Mouse (Mus musculus) brain, embryonic 14.5 days (tissue): ENCODE results near the gene Sept9. TPM values are rescaled to one million over a fixed set of nuclear protein-coding genes. Genes with fewer than 3 reads are reported as not detected.
A peak's percentile ranks its signal among the peaks of the same experiment; 100 is the strongest.

Experiments
- DNase-seq: peaks from one replicate; pipeline ENCODE4 v3.0.0-alpha.2; 2011; ENCODE audit warnings: low read depth
- CTCF ChIP-seq: fragments of 200-500 bp; IDR thresholded peaks from 2 replicates; pipeline ENCODE4 v1.5.1; 2012; ENCODE audit warnings: inconsistent platforms, mild to moderate bottlenecking, moderate library complexity, borderline replicate concordance; ENCODE audit not compliant: insufficient read depth, insufficient read length; ENCODE audit errors: extremely low read depth
- POLR2A ChIP-seq: fragments of 200-500 bp; IDR thresholded peaks from 2 replicates; pipeline ENCODE4 v1.6.1; 2012; ENCODE audit warnings: mild to moderate bottlenecking, inconsistent platforms, borderline replicate concordance; ENCODE audit not compliant: poor library complexity, insufficient read depth, insufficient read length, severe bottlenecking; ENCODE audit errors: extremely low read depth
- polyA plus RNA-seq: library from polyadenylated mRNA; depleted of rRNA; stranded (reverse); fragments of >200 nt; gene quantifications from 2 replicates; pipeline ENCODE4 v1.2.3, GENCODE M21; 2012

Sept9 gene
- polyA plus RNA-seq, 1 experiment, result 64.3 TPM

- no peak for DNase-seq
- TF ChIP-seq POLR2A, result no peak
- TF ChIP-seq CTCF, result no peak
Observed at GRCm38 (mm10) chr11:117232032-117232431, 32.6 kb downstream of the Sept9 start.

DNA sequence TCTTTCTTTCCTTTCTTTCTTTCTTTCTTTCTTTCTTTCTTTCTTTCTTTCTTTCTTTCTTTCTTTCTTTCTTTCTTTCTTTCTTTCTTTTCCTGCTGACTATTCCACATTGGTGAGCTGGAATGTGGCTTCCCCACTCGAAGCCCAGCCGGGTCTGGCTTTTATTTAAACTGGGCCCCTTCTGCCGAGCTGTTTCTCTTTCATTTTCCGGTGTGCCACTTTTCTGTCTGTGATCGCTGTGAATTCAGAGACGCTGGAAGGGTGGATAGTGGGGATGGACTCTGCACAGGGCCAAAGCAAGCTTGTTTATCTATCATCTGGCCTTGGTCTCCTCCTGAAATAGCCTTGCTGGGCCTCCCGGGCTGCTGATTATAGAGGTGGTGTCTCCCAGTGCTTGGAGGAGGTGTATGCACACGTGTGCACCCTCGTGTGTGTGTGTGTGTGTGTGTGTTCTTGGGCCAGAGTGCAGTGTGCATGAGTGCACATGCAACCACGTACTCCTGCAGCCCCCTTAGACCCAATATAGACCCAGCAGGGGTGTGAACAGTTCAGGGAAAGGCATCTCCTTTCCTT is 33.5 kb downstream of the Sept9 start:
- no peak for DNase-seq
- TF ChIP-seq POLR2A, result no peak
- no peak for TF ChIP-seq CTCF

DNA sequence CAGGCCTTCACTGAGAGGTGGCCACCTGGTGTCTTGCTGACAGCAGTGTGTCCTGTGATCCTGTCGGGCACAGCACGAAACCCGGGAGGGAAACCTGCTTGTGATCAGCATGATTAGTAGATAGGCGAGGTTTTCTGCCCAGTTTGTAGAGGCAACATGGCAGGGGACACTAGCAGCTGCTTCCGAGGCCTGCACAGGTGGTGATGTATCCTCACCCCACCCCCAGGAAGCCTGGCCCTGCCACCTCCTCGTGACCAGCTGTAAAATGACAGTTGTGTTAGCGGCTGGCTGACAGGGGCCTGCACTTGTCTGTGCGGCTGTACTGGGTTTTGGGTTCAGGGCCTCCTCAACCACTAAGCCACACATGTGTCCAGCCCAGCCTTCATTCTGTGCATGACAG is 34.4 kb downstream of the Sept9 start:
- no peak for DNase-seq
- TF ChIP-seq POLR2A, result no peak
- TF ChIP-seq CTCF, result no peak

DNA sequence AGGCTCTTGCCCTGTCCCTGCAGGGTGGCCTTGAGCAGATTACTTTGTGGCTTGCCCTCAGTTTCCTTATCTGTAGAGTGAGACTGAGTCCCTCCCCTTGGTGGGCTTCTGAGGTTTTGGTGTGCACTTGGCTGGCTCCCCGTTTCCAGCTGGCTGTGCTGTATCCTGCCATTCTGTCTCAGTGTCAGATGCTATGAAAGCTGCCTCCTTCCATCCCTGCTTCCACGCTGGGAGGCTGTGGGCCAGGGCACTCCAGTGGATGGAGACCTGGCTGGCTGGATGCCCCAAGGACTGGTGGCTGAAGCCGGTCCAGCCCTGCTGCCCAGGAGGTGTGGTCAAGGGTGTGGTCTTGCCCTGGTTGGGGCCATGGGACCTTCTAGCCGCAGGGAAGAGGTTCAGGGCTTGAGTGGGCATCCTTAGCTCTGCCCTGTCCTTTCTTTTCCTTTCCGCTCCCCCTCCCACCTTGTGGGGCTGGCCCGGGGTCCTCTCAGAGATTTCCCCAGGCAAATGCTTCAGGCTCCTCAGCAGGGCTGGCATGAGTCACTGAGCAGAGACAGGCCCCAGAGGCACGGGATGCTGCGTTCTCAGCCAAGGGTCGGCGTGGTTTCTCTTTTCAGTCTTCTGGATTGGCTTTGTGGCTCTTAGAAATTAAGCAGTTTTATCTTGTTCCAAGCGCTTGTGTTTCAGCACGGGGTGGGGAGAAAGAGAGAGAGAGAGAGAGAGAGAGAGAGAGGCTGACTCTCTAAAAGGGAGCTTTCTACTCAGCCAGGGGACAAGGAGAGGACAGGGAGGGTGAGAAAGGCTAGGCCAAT is 35.8 kb downstream of the Sept9 start:
- TF ChIP-seq CTCF (no peak), POLR2A (no peak)
- no peak for DNase-seq

GRCm38 (mm10) chr11:117235898-117236459 is 36.5 kb downstream of the Sept9 start:
- DNase-seq, result no peak
- TF ChIP-seq POLR2A (no peak), CTCF (no peak)

DNA sequence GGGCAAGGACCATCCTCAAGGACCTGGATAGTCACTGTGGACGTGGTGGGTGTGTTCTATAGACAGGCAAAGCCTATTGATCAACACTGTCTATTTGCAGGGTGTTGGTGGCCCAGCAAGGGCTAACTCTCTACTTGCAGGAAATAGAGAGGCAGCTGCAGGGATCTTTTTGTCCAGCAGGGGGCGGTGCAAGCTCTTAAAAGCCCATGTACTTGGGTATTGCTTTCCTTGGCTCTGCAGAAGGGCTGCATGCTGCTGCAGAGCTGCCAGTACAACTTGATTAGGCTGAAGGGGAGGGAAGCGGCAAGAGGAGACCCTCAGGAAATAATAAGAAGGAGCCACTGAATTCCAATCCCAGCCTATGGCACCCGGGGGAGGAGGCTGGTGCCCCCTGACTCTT is 38.7 kb downstream of the Sept9 start:
- DNase-seq, result peak; percentile 95
- peak; percentile 94 for TF ChIP-seq CTCF
- no peak for TF ChIP-seq POLR2A

GRCm38 (mm10) chr11:117239617-117240016 is 40.2 kb downstream of the Sept9 start:
- TF ChIP-seq POLR2A (no peak), CTCF (no peak)
- DNase-seq, result no peak

DNA sequence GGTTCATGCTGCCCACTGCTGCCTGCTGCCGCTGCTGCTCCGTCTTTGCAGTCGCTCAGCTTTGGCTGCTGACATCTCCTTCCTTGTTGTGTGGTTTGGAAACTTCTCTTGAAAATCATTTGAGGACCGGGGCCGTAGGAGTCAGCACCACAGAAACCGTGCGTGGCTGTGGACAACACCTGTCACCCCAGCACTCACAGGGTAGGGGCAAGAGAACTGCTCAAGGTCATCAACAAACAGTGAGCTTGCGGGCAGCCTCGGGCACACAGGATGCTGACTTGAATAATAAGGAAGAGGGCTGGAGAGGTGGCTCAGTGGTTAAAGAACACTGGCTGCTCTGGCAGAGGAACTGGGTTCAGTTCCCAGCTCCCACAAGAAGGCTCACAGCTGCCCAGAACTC is 40.9 kb downstream of the Sept9 start:
- no peak for TF ChIP-seq POLR2A
- TF ChIP-seq CTCF, result no peak
- DNase-seq, result no peak

- no peak for DNase-seq
- TF ChIP-seq POLR2A, result no peak
- no peak for TF ChIP-seq CTCF
Observed at GRCm38 (mm10) chr11:117240861-117241738, 41.6 kb downstream of the Sept9 start.

GRCm38 (mm10) chr11:117242339-117243084 is 43.1 kb downstream of the Sept9 start:
- DNase-seq, result no peak
- no peak for TF ChIP-seq POLR2A
- TF ChIP-seq CTCF, result no peak
